Mouse (Mus musculus): ENCODE measurements at regions not wholly inside any gene's neighbourhood (a gene's known extent, or its start where the extent isn't known, plus 50 kb on each side); places are given as distances from the start of the nearest gene placed in this dataset.

DNA sequence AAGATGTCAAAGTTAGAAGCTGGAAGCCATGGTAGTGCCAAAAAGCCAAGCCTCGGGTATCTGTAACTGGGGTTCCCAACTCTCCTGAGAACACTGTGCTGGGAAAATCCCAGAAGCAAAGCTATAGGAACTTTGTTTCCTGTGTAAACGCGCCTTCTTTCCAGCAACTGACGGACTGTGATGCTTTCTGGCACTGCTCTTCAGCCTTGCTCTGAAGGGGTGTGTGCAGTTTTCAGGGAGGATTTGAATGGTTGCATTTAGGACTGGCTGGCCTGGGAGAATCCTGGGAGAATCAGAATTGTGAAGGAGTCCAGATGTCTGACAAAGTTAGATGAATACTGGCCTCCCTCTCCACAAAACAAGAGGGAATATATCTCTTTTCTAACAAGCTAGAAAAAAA, 57.2 kb upstream of the Gm21897 start:
- TF ChIP-seq POLR2A (IDR thresholded peaks at IDR 0.05; ENCODE audit: insufficient read depth, low read depth, low read length) = no peak
- no peak for TF ChIP-seq CTCF (IDR thresholded peaks at IDR 0.05)

All from heart, adult 2 months (tissue).